Mouse (Mus musculus) MEL (cell line): Measurements from ENCODE around the gene Dhodh. TPM values are rescaled to one million over a fixed set of nuclear protein-coding genes. Genes with fewer than 3 reads are reported as not detected.
A peak's percentile ranks its signal among the peaks of the same experiment; 100 is the strongest.

Source experiments
- DNase-seq: peaks from one replicate; pipeline ENCODE4 v3.0.0; 2011; ENCODE audit warnings: low read depth, low spot score
- H3K27ac ChIP-seq: 2 replicates; pipeline ENCODE4 v1.5.1; 2012; ENCODE audit warnings: low read depth, mild to moderate bottlenecking, control low read depth, low read length, moderate library complexity; ENCODE audit not compliant: control insufficient read depth
- H3K27me3 ChIP-seq, 2 experiments: fragments of 150-350 bp in 1 of 2; sonication (generic) in 1 of 2; 2 replicates each; pipeline ENCODE4 v1.6.1; 2012; ENCODE audit warnings: low read length in 2 of 2, mild to moderate bottlenecking in 2 of 2, improper control_type of control experiment in 1 of 2, moderate library complexity in 1 of 2; ENCODE audit not compliant: insufficient read depth in 2 of 2, control insufficient read depth in 1 of 2
- H3K36me3 ChIP-seq, 2 experiments: 2 replicates each; pipeline ENCODE4 v1.6.1; 2012 to 2014; ENCODE audit warnings: low read length in 2 of 2, improper control_type of control experiment in 1 of 2, inconsistent platforms in 1 of 2, mild to moderate bottlenecking in 1 of 2; ENCODE audit not compliant: insufficient read depth in 2 of 2, control insufficient read depth in 1 of 2
- H3K4me1 ChIP-seq, 2 experiments: fragments of 150-350 bp in 1 of 2; sonication (generic) in 1 of 2; 2 replicates each; pipeline ENCODE4 v1.6.1; 2012; ENCODE audit warnings: low read length in 2 of 2, improper control_type of control experiment in 1 of 2, mild to moderate bottlenecking in 1 of 2; ENCODE audit not compliant: insufficient read depth in 2 of 2, control insufficient read depth in 1 of 2
- H3K4me3 ChIP-seq, 2 experiments: fragments of 150-350 bp in 1 of 2; sonication (generic) in 1 of 2; 2 replicates each; pipeline ENCODE4 v1.5.1; 2012; ENCODE audit warnings: low read depth in 2 of 2, low read length in 2 of 2, mild to moderate bottlenecking in 2 of 2, moderate library complexity in 2 of 2, control low read depth in 1 of 2, improper control_type of control experiment in 1 of 2; ENCODE audit not compliant: control insufficient read depth in 1 of 2, insufficient read depth in 1 of 2
- H3K79me2 ChIP-seq: 2 replicates; pipeline ENCODE4 v1.6.1; 2012; ENCODE audit warnings: mild to moderate bottlenecking, low read length, moderate library complexity; ENCODE audit not compliant: control insufficient read depth, poor library complexity, insufficient read depth
- H3K9ac ChIP-seq: 2 replicates; pipeline ENCODE4 v1.6.1; 2012; ENCODE audit warnings: low read depth, mild to moderate bottlenecking, control low read depth, low read length, moderate library complexity; ENCODE audit not compliant: control insufficient read depth, poor library complexity, severe bottlenecking
- H3K9me3 ChIP-seq: fragments of 150-350 bp; sonication (generic); replicated peaks from 2 replicates; pipeline ENCODE4 v1.6.1; 2012; ENCODE audit warnings: mild to moderate bottlenecking, low read length, improper control_type of control experiment, moderate library complexity; ENCODE audit not compliant: insufficient read depth
- BHLHE40 ChIP-seq: IDR thresholded peaks from 2 replicates; pipeline ENCODE4 v1.6.1; 2012; ENCODE audit warnings: low read depth, mild to moderate bottlenecking, inconsistent platforms, low read length, improper control_type of control experiment, borderline replicate concordance
- CHD1 ChIP-seq: IDR thresholded peaks from 2 replicates; pipeline ENCODE4 v1.6.1; 2012; ENCODE audit warnings: low read depth, mild to moderate bottlenecking, inconsistent platforms, low read length, improper control_type of control experiment
- E2F4 ChIP-seq: IDR thresholded peaks from 2 replicates; pipeline ENCODE4 v1.6.1; 2011; ENCODE audit warnings: low read depth, low read length, improper control_type of control experiment, borderline replicate concordance
- ELF1 ChIP-seq: IDR thresholded peaks from 2 replicates; pipeline ENCODE4 v1.6.1; 2014; ENCODE audit warnings: low read depth, mild to moderate bottlenecking, inconsistent platforms, low read length, improper control_type of control experiment, moderate library complexity
- EP300 ChIP-seq, 2 experiments: IDR thresholded peaks; 2 replicates each; pipeline ENCODE4 v1.6.1; 2011; ENCODE audit warnings: improper control_type of control experiment in 2 of 2, low read length in 2 of 2, low read depth in 1 of 2, mild to moderate bottlenecking in 1 of 2
- ETS1 ChIP-seq: IDR thresholded peaks from 2 replicates; pipeline ENCODE4 v1.6.1; 2012; ENCODE audit warnings: low read depth, mild to moderate bottlenecking, inconsistent platforms, low read length, improper control_type of control experiment, moderate library complexity
- GATA1 ChIP-seq: IDR thresholded peaks from 2 replicates; pipeline ENCODE4 v1.6.1; 2011; ENCODE audit warnings: low read depth, low read length, improper control_type of control experiment
- JUND ChIP-seq: IDR thresholded peaks from 2 replicates; pipeline ENCODE4 v1.6.1; 2011; ENCODE audit warnings: low read depth, mild to moderate bottlenecking, improper control_type of control experiment, low read length
- KAT2A ChIP-seq: conservative IDR thresholded peaks from 2 replicates; pipeline ENCODE4 v1.6.1; 2012; ENCODE audit warnings: low read depth, low read length, improper control_type of control experiment, inconsistent platforms
- MAFK ChIP-seq: IDR thresholded peaks from 2 replicates; pipeline ENCODE4 v1.6.1; 2011; ENCODE audit warnings: low read depth, mild to moderate bottlenecking, low read length, improper control_type of control experiment, borderline replicate concordance
- MAX ChIP-seq: IDR thresholded peaks from 2 replicates; pipeline ENCODE4 v1.6.1; 2011; ENCODE audit warnings: low read length, improper control_type of control experiment
- MEF2A ChIP-seq: IDR thresholded peaks from 2 replicates; pipeline ENCODE4 v1.6.1; 2014; ENCODE audit warnings: low read depth, mild to moderate bottlenecking, inconsistent platforms, low read length, improper control_type of control experiment; ENCODE audit not compliant: poor library complexity, insufficient replicate concordance, severe bottlenecking; ENCODE audit errors: extremely low read depth
- MXI1 ChIP-seq: IDR thresholded peaks from 2 replicates; pipeline ENCODE4 v1.6.1; 2011; ENCODE audit warnings: mild to moderate bottlenecking, low read depth, low read length, improper control_type of control experiment
- MYB ChIP-seq: IDR thresholded peaks from 2 replicates; pipeline ENCODE4 v1.6.1; 2011; ENCODE audit warnings: mild to moderate bottlenecking, low read depth, low read length, improper control_type of control experiment
- MYC ChIP-seq: IDR thresholded peaks from 2 replicates; pipeline ENCODE4 v1.6.1; 2011; ENCODE audit warnings: low read depth, mild to moderate bottlenecking, low read length, improper control_type of control experiment, moderate library complexity
- NELFE ChIP-seq: IDR thresholded peaks from 2 replicates; pipeline ENCODE4 v1.6.1; 2011; ENCODE audit warnings: low read depth, low read length, improper control_type of control experiment
- NRF1 ChIP-seq: IDR thresholded peaks from 2 replicates; pipeline ENCODE4 v1.6.1; 2014; ENCODE audit warnings: low read depth, mild to moderate bottlenecking, inconsistent platforms, low read length, improper control_type of control experiment, moderate library complexity; ENCODE audit not compliant: poor library complexity, insufficient read depth, severe bottlenecking
- POLR2A ChIP-seq, 2 experiments: IDR thresholded peaks; 2 replicates each; pipeline ENCODE4 v1.6.1; 2011 to 2012; ENCODE audit warnings: low read length in 2 of 2, mild to moderate bottlenecking in 2 of 2, control low read depth in 1 of 2, improper control_type of control experiment in 1 of 2, low read depth in 1 of 2, moderate library complexity in 1 of 2; ENCODE audit not compliant: control insufficient read depth in 1 of 2, insufficient read depth in 1 of 2, poor library complexity in 1 of 2
- POLR2AphosphoS2 ChIP-seq: IDR thresholded peaks from 2 replicates; pipeline ENCODE4 v1.6.1; 2011; ENCODE audit warnings: low read length, improper control_type of control experiment
- RCOR1 ChIP-seq: IDR thresholded peaks from 2 replicates; pipeline ENCODE4 v1.6.1; 2012; ENCODE audit warnings: low read depth, mild to moderate bottlenecking, inconsistent platforms, low read length, improper control_type of control experiment
- SIN3A ChIP-seq: IDR thresholded peaks from 2 replicates; pipeline ENCODE4 v1.6.1; 2012; ENCODE audit warnings: low read length, improper control_type of control experiment, inconsistent platforms
- SMC3 ChIP-seq: IDR thresholded peaks from 2 replicates; pipeline ENCODE4 v1.6.1; 2011; ENCODE audit warnings: low read depth, low read length, improper control_type of control experiment
- TBP ChIP-seq: IDR thresholded peaks from 2 replicates; pipeline ENCODE4 v1.8.0; 2011; ENCODE audit warnings: low read depth, low read length, improper control_type of control experiment
- USF2 ChIP-seq, 2 experiments: IDR thresholded peaks; 2 replicates each; pipeline ENCODE4 v1.6.1; 2011 to 2012; ENCODE audit warnings: improper control_type of control experiment in 2 of 2, low read length in 2 of 2, borderline replicate concordance in 1 of 2, inconsistent platforms in 1 of 2, low read depth in 1 of 2, mild to moderate bottlenecking in 1 of 2; ENCODE audit not compliant: insufficient read depth in 1 of 2
- ZC3H11A ChIP-seq: IDR thresholded peaks from 2 replicates; pipeline ENCODE4 v1.6.1; 2012; ENCODE audit warnings: low read depth, mild to moderate bottlenecking, inconsistent platforms, low read length, improper control_type of control experiment
- ZMIZ1 ChIP-seq: IDR thresholded peaks from 2 replicates; pipeline ENCODE4 v1.6.1; 2012; ENCODE audit warnings: low read depth, mild to moderate bottlenecking, inconsistent platforms, low read length, improper control_type of control experiment, moderate library complexity
- ZNF384 ChIP-seq: IDR thresholded peaks from 2 replicates; pipeline ENCODE4 v1.6.1; 2012; ENCODE audit warnings: low read depth, mild to moderate bottlenecking, inconsistent platforms, low read length, improper control_type of control experiment
- polyA plus RNA-seq, 2 experiments: library from polyadenylated mRNA; stranded (reverse) in 1 of 2; unstranded in 1 of 2; fragments of >175 nt in 1 of 2; fragments of >200 nt in 1 of 2; gene quantifications; 2 replicates each; pipeline versions ENCODE4 v1.2.1 to v1.2.4; 2012; ENCODE audit warnings: low replicate concordance in 2 of 2, low read depth in 1 of 2; ENCODE audit not compliant: insufficient read length in 2 of 2, insufficient read depth in 1 of 2, missing spikeins in 1 of 2
- total RNA-seq: library from RNA; depleted of rRNA; stranded (reverse); fragments of 300-350 nt; gene quantifications from 2 replicates; pipeline ENCODE4 v1.2.3, GENCODE M21; 2012

The Dhodh gene
- total and polyA plus RNA-seq, 3 experiments: 28.3 to 52.5 TPM; not detected in 1

GRCm38 (mm10) chr8:109571139-109571538, 37.3 kb downstream of the Dhodh start:
- Histone ChIP-seq H3K4me3 (no peak overlapping the region), H3K27me3 (no peaks in the 10 kb centered on the region), H3K4me1 (peaks cover 0 to 9% of the 10 kb centered on the region in 2 experiments; a peak in 2 of 4 replicates), H3K9ac (no peak overlapping the region), H3K36me3 (peaks cover 0 to 4% of the 10 kb centered on the region in 2 experiments; a peak in 2 of 4 replicates), H3K27ac (no peak overlapping the region), H3K79me2 (no peaks in the 10 kb centered on the region), H3K9me3 (no peaks in the 10 kb centered on the region)
- no peak for DNase-seq
- TF ChIP-seq NELFE: no peak
- no peak for TF ChIP-seq MYB
- TF ChIP-seq ZC3H11A: no peak
- no peak for TF ChIP-seq JUND
- TF ChIP-seq ZNF384: no peak
- TF ChIP-seq ELF1: no peak
- no peak for TF ChIP-seq MAX
- TF ChIP-seq GATA1: no peak

GRCm38 (mm10) chr8:109565498-109566333, 42.8 kb downstream of the Dhodh start, which contains the start of the genes Dhx38 and Txnl4b:
Gene Dhx38 (minus strand): TSS chr8:109565861.
Gene Txnl4b (plus strand): TSS chr8:109565892.
- peaks cover 6 to 9% of the 10 kb centered on the region in 2 experiments; a peak in 3 of 4 replicates for H3K36me3 ChIP-seq
- TF ChIP-seq NRF1: 0 out of 2 replicates have a peak, but pooled peaks have one; percentile 38
- TF ChIP-seq SIN3A: peak; percentile 97
- no peak for TF ChIP-seq MEF2A
- TF ChIP-seq MYC: peak; percentile 82
- peak; percentile 87 for TF ChIP-seq MXI1
- peak in 1 of 2 experiments; percentile 48; a peak in 1 of 4 replicates for TF ChIP-seq EP300 (IDR thresholded peaks at IDR 0.05; ENCODE audit: low read depth in 1 of 2, low read length in 2 of 2)
- peak; percentile 100 for TF ChIP-seq ZNF384
- TF ChIP-seq RCOR1: 0 out of 2 replicates have a peak, but pooled peaks have one; percentile 29
- TF ChIP-seq KAT2A: peak; percentile 85
- no peak for TF ChIP-seq MAFK
- no peak for TF ChIP-seq E2F4
- TF ChIP-seq ZMIZ1: no peak
- no peak for TF ChIP-seq SMC3
- TF ChIP-seq GATA1: peak; percentile 57; the same call in 1 of the 2 replicates
- TF ChIP-seq ELF1: peak; percentile 95
- peak; percentile 86 for TF ChIP-seq TBP
- no peak for TF ChIP-seq ZC3H11A
- no peak for TF ChIP-seq USF2 (IDR thresholded peaks at IDR 0.05; ENCODE audit: borderline replicate concordance in 1 of 2, insufficient read depth in 1 of 2, low read depth in 1 of 2, low read length in 2 of 2)
- TF ChIP-seq POLR2A (IDR thresholded peaks at IDR 0.05; ENCODE audit: control insufficient read depth in 1 of 2, insufficient read depth in 1 of 2, low read depth in 1 of 2, low read length in 2 of 2, poor library complexity in 1 of 2): peak; percentile 45 to 71; a peak in 2 of 4 replicates
- TF ChIP-seq JUND: peak; percentile 91
- no peak; the same call in 1 of the 2 replicates for TF ChIP-seq BHLHE40
- 0 out of 2 replicates have a peak, but pooled peaks have one; percentile 62 for TF ChIP-seq CHD1
- TF ChIP-seq POLR2AphosphoS2: 0 out of 2 replicates have a peak, but pooled peaks have one; percentile 9
- TF ChIP-seq NELFE: peak; percentile 72; the same call in 1 of the 2 replicates
- peak; percentile 66 for TF ChIP-seq ETS1
- peak; percentile 8; the same call in 1 of the 2 replicates for TF ChIP-seq MYB

More at GRCm38 (mm10) chr8:109565498-109566333, 42.8 kb downstream of the Dhodh start, which contains the start of the genes Dhx38 and Txnl4b:
- Histone ChIP-seq H3K27me3 (no peaks in the 10 kb centered on the region), H3K27ac (peak within 1 kb of the TSS; percentile 90), H3K9me3 (no peaks in the 10 kb centered on the region), H3K4me3 (peak within 1 kb of the TSS; percentile 75 to 91), H3K4me1 (peaks cover 3 to 14% of the 10 kb centered on the region in 2 experiments; a peak in 2 of 4 replicates), H3K9ac (peak within 1 kb of the TSS; percentile 93), H3K79me2 (peaks cover 18% of the 10 kb centered on the region)
- DNase-seq: peak; percentile 100
